Mouse (Mus musculus) testis, postnatal 14 days (tissue): ENCODE results near the gene Kcnq1.

Experiments used
- DNase-seq: peaks from one replicate; pipeline ENCODE4 v3.0.0; 2021; ENCODE audit warnings: low spot score

Gene Kcnq1

GRCm38 (mm10) chr7:143463865-143464415 lies 357.8 kb downstream of the Kcnq1 start:
- DNase-seq = peak; percentile 79

GRCm38 (mm10) chr7:143464811-143465560 lies 358.8 kb downstream of the Kcnq1 start:
- DNase-seq = peak; percentile 78

GRCm38 (mm10) chr7:143466099-143466677 lies 360.0 kb downstream of the Kcnq1 start:
- peak; percentile 82 for DNase-seq

- no peak for DNase-seq
These were observed 361.6 kb downstream of the Kcnq1 start for GRCm38 (mm10) chr7:143467714-143468113.

GRCm38 (mm10) chr7:143469946-143470345 lies 363.8 kb downstream of the Kcnq1 start:
- DNase-seq = peak; percentile 60

GRCm38 (mm10) chr7:143473347-143474101 lies 367.4 kb downstream of the Kcnq1 start, which contains the start of gene Slc22a18:
Gene Slc22a18, plus strand, starts transcription at chr7:143473736.
- DNase-seq = no peak

GRCm38 (mm10) chr7:143474811-143475210 lies 368.6 kb downstream of the Kcnq1 start:
- DNase-seq = no peak

- no peak for DNase-seq
These were observed 369.7 kb downstream of the Kcnq1 start for GRCm38 (mm10) chr7:143475876-143476275.
